Mouse (Mus musculus): ENCODE results near the gene Sirt1. TPM values are rescaled to one million over a fixed set of nuclear protein-coding genes. Genes with fewer than 3 reads are reported as not detected.
"Not testable (repeated sequence)": the region's sequence is repeated elsewhere in the genome, so short reads cannot be mapped to it uniquely, and the experiment has no call there.

Sirt1 gene
- polyA plus RNA-seq, 1 experiment, result 4.6 TPM

- no peaks in the 10 kb centered on the region for H3K36me3 ChIP-seq (ENCODE audit: control insufficient read depth, insufficient read depth, low read length)
- WGBS, result 71% methylated on average over 9 of the region's 9 CpGs
- H3K4me3 ChIP-seq (ENCODE audit: low read depth, low read length), result no peak overlapping the region
- H3K27ac ChIP-seq (ENCODE audit: insufficient read depth, low read depth, low read length), result no peak overlapping the region
- H3K4me1 ChIP-seq (ENCODE audit: control insufficient read depth, insufficient read depth, insufficient read length, low read length), result no peaks in the 10 kb centered on the region
- TF ChIP-seq CTCF (IDR thresholded peaks at IDR 0.05; ENCODE audit: extremely low read depth, insufficient read length, insufficient replicate concordance, low read depth, low read length), result no peak
- TF ChIP-seq POLR2A (IDR thresholded peaks at IDR 0.05; ENCODE audit: low read depth, low read length), result no peak
- H3K27me3 ChIP-seq (ENCODE audit: control insufficient read depth, insufficient read depth, low read length), result no peaks in the 10 kb centered on the region
Observed at GRCm38 (mm10) chr10:63423591-63424474, 42.3 kb upstream of the Sirt1 start.

GRCm38 (mm10) chr10:63422736-63422992 is 41.2 kb upstream of the Sirt1 start:
- 91% methylated on average over 5 of the region's 5 CpGs for WGBS
- H3K36me3 ChIP-seq (ENCODE audit: control insufficient read depth, insufficient read depth, low read length), result no peaks in the 10 kb centered on the region

GRCm38 (mm10) chr10:63421739-63422735 is 40.5 kb upstream of the Sirt1 start, which contains the start of gene Gm7075:
Gene Gm7075, minus strand, starts transcription at chr10:63421789.
- H3K27ac ChIP-seq (ENCODE audit: insufficient read depth, low read depth, low read length), result no peak within 1 kb of the TSS
- TF ChIP-seq CTCF (IDR thresholded peaks at IDR 0.05; ENCODE audit: extremely low read depth, insufficient read length, insufficient replicate concordance, low read depth, low read length) (peak; percentile 30; the same call in 1 of the 2 replicates), POLR2A (IDR thresholded peaks at IDR 0.05; ENCODE audit: low read depth, low read length) (no peak)
- H3K4me3 ChIP-seq (ENCODE audit: low read depth, low read length), result no peak within 1 kb of the TSS
- no peaks in the 10 kb centered on the region for H3K27me3 ChIP-seq (ENCODE audit: control insufficient read depth, insufficient read depth, low read length)
- H3K4me1 ChIP-seq (ENCODE audit: control insufficient read depth, insufficient read depth, insufficient read length, low read length), result no peaks in the 10 kb centered on the region
- no peaks in the 10 kb centered on the region for H3K36me3 ChIP-seq (ENCODE audit: control insufficient read depth, insufficient read depth, low read length)
- 85% methylated on average over 18 of the region's 18 CpGs for WGBS

More at GRCm38 (mm10) chr10:63422736-63422992, 41.2 kb upstream of the Sirt1 start:
- H3K4me3 ChIP-seq (ENCODE audit: low read depth, low read length), result no peak overlapping the region
- TF ChIP-seq CTCF (IDR thresholded peaks at IDR 0.05; ENCODE audit: extremely low read depth, insufficient read length, insufficient replicate concordance, low read depth, low read length), result no peak
- TF ChIP-seq POLR2A (IDR thresholded peaks at IDR 0.05; ENCODE audit: low read depth, low read length), result no peak
- no peaks in the 10 kb centered on the region for H3K4me1 ChIP-seq (ENCODE audit: control insufficient read depth, insufficient read depth, insufficient read length, low read length)
- no peaks in the 10 kb centered on the region for H3K27me3 ChIP-seq (ENCODE audit: control insufficient read depth, insufficient read depth, low read length)
- no peak overlapping the region for H3K27ac ChIP-seq (ENCODE audit: insufficient read depth, low read depth, low read length)

- Histone ChIP-seq H3K4me3 (ENCODE audit: low read depth, low read length) (no peak overlapping the region), H3K36me3 (ENCODE audit: control insufficient read depth, insufficient read depth, low read length) (no peaks in the 10 kb centered on the region), H3K27ac (ENCODE audit: insufficient read depth, low read depth, low read length) (no peak overlapping the region), H3K27me3 (ENCODE audit: control insufficient read depth, insufficient read depth, low read length) (no peaks in the 10 kb centered on the region), H3K4me1 (ENCODE audit: control insufficient read depth, insufficient read depth, insufficient read length, low read length) (no peaks in the 10 kb centered on the region)
- WGBS, result 57% methylated on average over 5 of the region's 5 CpGs
- no peak for TF ChIP-seq POLR2A (IDR thresholded peaks at IDR 0.05; ENCODE audit: low read depth, low read length)
- no peak for TF ChIP-seq CTCF (IDR thresholded peaks at IDR 0.05; ENCODE audit: extremely low read depth, insufficient read length, insufficient replicate concordance, low read depth, low read length)
Observed at GRCm38 (mm10) chr10:63417061-63417460, 35.6 kb upstream of the Sirt1 start.

- H3K4me1 ChIP-seq (ENCODE audit: control insufficient read depth, insufficient read depth, insufficient read length, low read length), result no peaks in the 10 kb centered on the region
- TF ChIP-seq CTCF (IDR thresholded peaks at IDR 0.05; ENCODE audit: extremely low read depth, insufficient read length, insufficient replicate concordance, low read depth, low read length) (no peak), POLR2A (IDR thresholded peaks at IDR 0.05; ENCODE audit: low read depth, low read length) (no peak)
- H3K27ac ChIP-seq (ENCODE audit: insufficient read depth, low read depth, low read length), result no peak overlapping the region
- no peaks in the 10 kb centered on the region for H3K27me3 ChIP-seq (ENCODE audit: control insufficient read depth, insufficient read depth, low read length)
- H3K36me3 ChIP-seq (ENCODE audit: control insufficient read depth, insufficient read depth, low read length), result no peaks in the 10 kb centered on the region
- 21% methylated on average over 7 of the region's 7 CpGs for WGBS
- no peak overlapping the region for H3K4me3 ChIP-seq (ENCODE audit: low read depth, low read length)
Observed at GRCm38 (mm10) chr10:63415850-63416249, 34.3 kb upstream of the Sirt1 start.

GRCm38 (mm10) chr10:63415287-63415686 is 33.8 kb upstream of the Sirt1 start:
- 14% methylated on average over 7 of the region's 7 CpGs for WGBS
- Histone ChIP-seq H3K36me3 (ENCODE audit: control insufficient read depth, insufficient read depth, low read length) (no peaks in the 10 kb centered on the region), H3K4me3 (ENCODE audit: low read depth, low read length) (no peak overlapping the region), H3K27me3 (ENCODE audit: control insufficient read depth, insufficient read depth, low read length) (no peaks in the 10 kb centered on the region), H3K27ac (ENCODE audit: insufficient read depth, low read depth, low read length) (no peak overlapping the region), H3K4me1 (ENCODE audit: control insufficient read depth, insufficient read depth, insufficient read length, low read length) (no peaks in the 10 kb centered on the region)
- TF ChIP-seq CTCF (IDR thresholded peaks at IDR 0.05; ENCODE audit: extremely low read depth, insufficient read length, insufficient replicate concordance, low read depth, low read length), result no peak

GRCm38 (mm10) chr10:63412756-63413155 is 31.3 kb upstream of the Sirt1 start:
- WGBS, result 81% methylated on average over 17 of the region's 17 CpGs
- TF ChIP-seq POLR2A (IDR thresholded peaks at IDR 0.05; ENCODE audit: low read depth, low read length) (no peak), CTCF (IDR thresholded peaks at IDR 0.05; ENCODE audit: extremely low read depth, insufficient read length, insufficient replicate concordance, low read depth, low read length) (no peak)

GRCm38 (mm10) chr10:63411674-63412073 is 30.2 kb upstream of the Sirt1 start:
- not testable (repeated sequence) for H3K27ac ChIP-seq (ENCODE audit: insufficient read depth, low read depth, low read length); H3K4me3 ChIP-seq (ENCODE audit: low read depth, low read length); H3K4me1 ChIP-seq (ENCODE audit: control insufficient read depth, insufficient read depth, insufficient read length, low read length); H3K27me3 ChIP-seq (ENCODE audit: control insufficient read depth, insufficient read depth, low read length); H3K36me3 ChIP-seq (ENCODE audit: control insufficient read depth, insufficient read depth, low read length)
- 85% methylated on average over 7 of the region's 7 CpGs for WGBS

More at GRCm38 (mm10) chr10:63412756-63413155, 31.3 kb upstream of the Sirt1 start:
- Histone ChIP-seq H3K27ac (ENCODE audit: insufficient read depth, low read depth, low read length) (no peak overlapping the region), H3K4me3 (ENCODE audit: low read depth, low read length) (no peak overlapping the region), H3K4me1 (ENCODE audit: control insufficient read depth, insufficient read depth, insufficient read length, low read length) (no peaks in the 10 kb centered on the region), H3K27me3 (ENCODE audit: control insufficient read depth, insufficient read depth, low read length) (no peaks in the 10 kb centered on the region), H3K36me3 (ENCODE audit: control insufficient read depth, insufficient read depth, low read length) (no peaks in the 10 kb centered on the region)

All from small intestine, adult 2 months (tissue).